Mouse (Mus musculus) MEL (cell line): ENCODE data around the gene Tex19.2. TPM values are rescaled to one million over a fixed set of nuclear protein-coding genes. Genes with fewer than 3 reads are reported as not detected.

Experiments
- DNase-seq: peaks from one replicate; pipeline ENCODE4 v3.0.0; 2011; ENCODE audit warnings: low read depth, low spot score
- H3K27ac ChIP-seq: 2 replicates; pipeline ENCODE4 v1.5.1; 2012; ENCODE audit warnings: low read depth, mild to moderate bottlenecking, control low read depth, low read length, moderate library complexity; ENCODE audit not compliant: control insufficient read depth
- H3K27me3 ChIP-seq, 2 experiments: fragments of 150-350 bp in 1 of 2; sonication (generic) in 1 of 2; 2 replicates each; pipeline ENCODE4 v1.6.1; 2012; ENCODE audit warnings: low read length in 2 of 2, mild to moderate bottlenecking in 2 of 2, improper control_type of control experiment in 1 of 2, moderate library complexity in 1 of 2; ENCODE audit not compliant: insufficient read depth in 2 of 2, control insufficient read depth in 1 of 2
- H3K36me3 ChIP-seq, 2 experiments: 2 replicates each; pipeline ENCODE4 v1.6.1; 2012 to 2014; ENCODE audit warnings: low read length in 2 of 2, improper control_type of control experiment in 1 of 2, inconsistent platforms in 1 of 2, mild to moderate bottlenecking in 1 of 2; ENCODE audit not compliant: insufficient read depth in 2 of 2, control insufficient read depth in 1 of 2
- H3K4me1 ChIP-seq, 2 experiments: fragments of 150-350 bp in 1 of 2; sonication (generic) in 1 of 2; 2 replicates each; pipeline ENCODE4 v1.6.1; 2012; ENCODE audit warnings: low read length in 2 of 2, improper control_type of control experiment in 1 of 2, mild to moderate bottlenecking in 1 of 2; ENCODE audit not compliant: insufficient read depth in 2 of 2, control insufficient read depth in 1 of 2
- H3K4me3 ChIP-seq, 2 experiments: fragments of 150-350 bp in 1 of 2; sonication (generic) in 1 of 2; 2 replicates each; pipeline ENCODE4 v1.5.1; 2012; ENCODE audit warnings: low read depth in 2 of 2, low read length in 2 of 2, mild to moderate bottlenecking in 2 of 2, moderate library complexity in 2 of 2, control low read depth in 1 of 2, improper control_type of control experiment in 1 of 2; ENCODE audit not compliant: control insufficient read depth in 1 of 2, insufficient read depth in 1 of 2
- H3K79me2 ChIP-seq: 2 replicates; pipeline ENCODE4 v1.6.1; 2012; ENCODE audit warnings: mild to moderate bottlenecking, low read length, moderate library complexity; ENCODE audit not compliant: control insufficient read depth, poor library complexity, insufficient read depth
- H3K9ac ChIP-seq: 2 replicates; pipeline ENCODE4 v1.6.1; 2012; ENCODE audit warnings: low read depth, mild to moderate bottlenecking, control low read depth, low read length, moderate library complexity; ENCODE audit not compliant: control insufficient read depth, poor library complexity, severe bottlenecking
- H3K9me3 ChIP-seq: fragments of 150-350 bp; sonication (generic); replicated peaks from 2 replicates; pipeline ENCODE4 v1.6.1; 2012; ENCODE audit warnings: mild to moderate bottlenecking, low read length, improper control_type of control experiment, moderate library complexity; ENCODE audit not compliant: insufficient read depth
- BHLHE40 ChIP-seq: IDR thresholded peaks from 2 replicates; pipeline ENCODE4 v1.6.1; 2012; ENCODE audit warnings: low read depth, mild to moderate bottlenecking, inconsistent platforms, low read length, improper control_type of control experiment, borderline replicate concordance
- CTCF ChIP-seq, 3 experiments: IDR thresholded peaks in 2 of 3; conservative IDR thresholded peaks in 1 of 3; 2 replicates each; pipeline ENCODE4 v1.5.1; 2011 to 2012; ENCODE audit warnings: low read length in 3 of 3, low read depth in 2 of 3, mild to moderate bottlenecking in 2 of 3, improper control_type of control experiment in 1 of 3, inconsistent platforms in 1 of 3, mixed read lengths in 1 of 3, moderate library complexity in 1 of 3; ENCODE audit not compliant: control insufficient read depth in 1 of 3, insufficient read depth in 1 of 3, poor library complexity in 1 of 3, severe bottlenecking in 1 of 3
- E2F4 ChIP-seq: IDR thresholded peaks from 2 replicates; pipeline ENCODE4 v1.6.1; 2011; ENCODE audit warnings: low read depth, low read length, improper control_type of control experiment, borderline replicate concordance
- ELF1 ChIP-seq: IDR thresholded peaks from 2 replicates; pipeline ENCODE4 v1.6.1; 2014; ENCODE audit warnings: low read depth, mild to moderate bottlenecking, inconsistent platforms, low read length, improper control_type of control experiment, moderate library complexity
- GABPA ChIP-seq: IDR thresholded peaks from 2 replicates; pipeline ENCODE4 v1.6.1; 2012; ENCODE audit warnings: low read depth, mild to moderate bottlenecking, inconsistent platforms, low read length, improper control_type of control experiment, moderate library complexity
- GATA1 ChIP-seq: IDR thresholded peaks from 2 replicates; pipeline ENCODE4 v1.6.1; 2011; ENCODE audit warnings: low read depth, low read length, improper control_type of control experiment
- KAT2A ChIP-seq: conservative IDR thresholded peaks from 2 replicates; pipeline ENCODE4 v1.6.1; 2012; ENCODE audit warnings: low read depth, low read length, improper control_type of control experiment, inconsistent platforms
- MAFK ChIP-seq: IDR thresholded peaks from 2 replicates; pipeline ENCODE4 v1.6.1; 2011; ENCODE audit warnings: low read depth, mild to moderate bottlenecking, low read length, improper control_type of control experiment, borderline replicate concordance
- MAX ChIP-seq: IDR thresholded peaks from 2 replicates; pipeline ENCODE4 v1.6.1; 2011; ENCODE audit warnings: low read length, improper control_type of control experiment
- MEF2A ChIP-seq: IDR thresholded peaks from 2 replicates; pipeline ENCODE4 v1.6.1; 2014; ENCODE audit warnings: low read depth, mild to moderate bottlenecking, inconsistent platforms, low read length, improper control_type of control experiment; ENCODE audit not compliant: poor library complexity, insufficient replicate concordance, severe bottlenecking; ENCODE audit errors: extremely low read depth
- MXI1 ChIP-seq: IDR thresholded peaks from 2 replicates; pipeline ENCODE4 v1.6.1; 2011; ENCODE audit warnings: mild to moderate bottlenecking, low read depth, low read length, improper control_type of control experiment
- MYB ChIP-seq: IDR thresholded peaks from 2 replicates; pipeline ENCODE4 v1.6.1; 2011; ENCODE audit warnings: mild to moderate bottlenecking, low read depth, low read length, improper control_type of control experiment
- MYC ChIP-seq: IDR thresholded peaks from 2 replicates; pipeline ENCODE4 v1.6.1; 2011; ENCODE audit warnings: low read depth, mild to moderate bottlenecking, low read length, improper control_type of control experiment, moderate library complexity
- NELFE ChIP-seq: IDR thresholded peaks from 2 replicates; pipeline ENCODE4 v1.6.1; 2011; ENCODE audit warnings: low read depth, low read length, improper control_type of control experiment
- NRF1 ChIP-seq: IDR thresholded peaks from 2 replicates; pipeline ENCODE4 v1.6.1; 2014; ENCODE audit warnings: low read depth, mild to moderate bottlenecking, inconsistent platforms, low read length, improper control_type of control experiment, moderate library complexity; ENCODE audit not compliant: poor library complexity, insufficient read depth, severe bottlenecking
- POLR2A ChIP-seq, 2 experiments: IDR thresholded peaks; 2 replicates each; pipeline ENCODE4 v1.6.1; 2011 to 2012; ENCODE audit warnings: low read length in 2 of 2, mild to moderate bottlenecking in 2 of 2, control low read depth in 1 of 2, improper control_type of control experiment in 1 of 2, low read depth in 1 of 2, moderate library complexity in 1 of 2; ENCODE audit not compliant: control insufficient read depth in 1 of 2, insufficient read depth in 1 of 2, poor library complexity in 1 of 2
- POLR2AphosphoS2 ChIP-seq: IDR thresholded peaks from 2 replicates; pipeline ENCODE4 v1.6.1; 2011; ENCODE audit warnings: low read length, improper control_type of control experiment
- POLR2AphosphoS5 ChIP-seq: IDR thresholded peaks from 2 replicates; pipeline ENCODE4 v1.6.1; 2012; ENCODE audit warnings: low read depth, borderline replicate concordance, mild to moderate bottlenecking, inconsistent platforms, low read length, moderate library complexity, mixed read lengths
- RCOR1 ChIP-seq: IDR thresholded peaks from 2 replicates; pipeline ENCODE4 v1.6.1; 2012; ENCODE audit warnings: low read depth, mild to moderate bottlenecking, inconsistent platforms, low read length, improper control_type of control experiment
- SIN3A ChIP-seq: IDR thresholded peaks from 2 replicates; pipeline ENCODE4 v1.6.1; 2012; ENCODE audit warnings: low read length, improper control_type of control experiment, inconsistent platforms
- SMC3 ChIP-seq: IDR thresholded peaks from 2 replicates; pipeline ENCODE4 v1.6.1; 2011; ENCODE audit warnings: low read depth, low read length, improper control_type of control experiment
- TAL1 ChIP-seq: IDR thresholded peaks from 2 replicates; pipeline ENCODE4 v1.6.1; 2012; ENCODE audit warnings: mild to moderate bottlenecking, inconsistent platforms, low read length, moderate library complexity, mixed read lengths
- TBP ChIP-seq: IDR thresholded peaks from 2 replicates; pipeline ENCODE4 v1.8.0; 2011; ENCODE audit warnings: low read depth, low read length, improper control_type of control experiment
- UBTF ChIP-seq: IDR thresholded peaks from 2 replicates; pipeline ENCODE4 v1.6.1; 2012; ENCODE audit warnings: low read depth, mild to moderate bottlenecking, inconsistent platforms, low read length, improper control_type of control experiment, moderate library complexity, borderline replicate concordance; ENCODE audit not compliant: insufficient read depth
- ZMIZ1 ChIP-seq: IDR thresholded peaks from 2 replicates; pipeline ENCODE4 v1.6.1; 2012; ENCODE audit warnings: low read depth, mild to moderate bottlenecking, inconsistent platforms, low read length, improper control_type of control experiment, moderate library complexity
- ZNF384 ChIP-seq: IDR thresholded peaks from 2 replicates; pipeline ENCODE4 v1.6.1; 2012; ENCODE audit warnings: low read depth, mild to moderate bottlenecking, inconsistent platforms, low read length, improper control_type of control experiment
- polyA plus RNA-seq, 2 experiments: library from polyadenylated mRNA; stranded (reverse) in 1 of 2; unstranded in 1 of 2; fragments of >175 nt in 1 of 2; fragments of >200 nt in 1 of 2; gene quantifications; 2 replicates each; pipeline versions ENCODE4 v1.2.1 to v1.2.4; 2012; ENCODE audit warnings: low replicate concordance in 2 of 2, low read depth in 1 of 2; ENCODE audit not compliant: insufficient read length in 2 of 2, insufficient read depth in 1 of 2, missing spikeins in 1 of 2
- total RNA-seq: library from RNA; depleted of rRNA; stranded (reverse); fragments of 300-350 nt; gene quantifications from 2 replicates; pipeline ENCODE4 v1.2.3, GENCODE M21; 2012

Tex19.2 gene
- total and polyA plus RNA-seq, 3 experiments, result 34.5 to 45.7 TPM; not detected in 1

- no peak for TF ChIP-seq NELFE
- no peak for TF ChIP-seq ELF1
- TF ChIP-seq E2F4, result no peak
Observed at GRCm38 (mm10) chr11:121125522-121126172, 7.2 kb upstream of the Tex19.2 start (continued).

DNA sequence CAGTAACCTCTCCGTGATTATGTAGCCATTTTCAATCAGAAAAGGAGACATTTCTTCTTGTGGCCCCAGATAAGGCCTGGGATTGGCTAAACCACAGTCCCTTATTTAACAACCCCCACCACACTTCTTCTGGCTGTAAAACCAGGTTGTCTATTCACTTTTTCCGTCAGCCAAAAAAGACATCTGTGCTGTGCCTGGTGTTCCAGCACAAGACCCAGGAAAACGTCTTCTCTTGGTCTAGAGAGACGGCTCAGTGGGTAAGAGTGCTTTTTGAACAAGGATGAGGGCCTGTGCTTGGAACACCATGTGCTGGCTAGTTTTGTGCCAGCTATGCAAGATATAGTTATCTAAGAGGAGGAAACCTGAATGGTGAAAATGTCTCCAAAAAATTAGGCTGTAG lies 5.0 kb upstream of the Tex19.2 start:
- no peak overlapping the region for H3K9ac ChIP-seq
- H3K9me3 ChIP-seq, result no peaks in the 10 kb centered on the region
- H3K27me3 ChIP-seq, result no peaks in the 10 kb centered on the region
- no peaks in the 10 kb centered on the region for H3K79me2 ChIP-seq
- no peak overlapping the region for H3K4me3 ChIP-seq
- H3K36me3 ChIP-seq, result peaks cover 0 to 33% of the 10 kb centered on the region in 2 experiments; a peak in 2 of 4 replicates
- H3K4me1 ChIP-seq, result peaks cover 17 to 32% of the 10 kb centered on the region in 2 experiments
- no peak overlapping the region for H3K27ac ChIP-seq
- no peak for TF ChIP-seq NRF1
- TF ChIP-seq UBTF, result no peak
- TF ChIP-seq SIN3A, result no peak
- 0 out of 2 replicates have a peak, but pooled peaks have one; percentile 31 for TF ChIP-seq RCOR1
- DNase-seq, result no peak

- Histone ChIP-seq H3K27me3 (no peaks in the 10 kb centered on the region), H3K9me3 (no peaks in the 10 kb centered on the region), H3K4me3 (0 out of 4 replicates have a peak overlapping the region, but pooled peaks of 1 of the 2 experiments have one; percentile 5), H3K4me1 (peaks cover 17 to 33% of the 10 kb centered on the region in 2 experiments), H3K9ac (no peak overlapping the region), H3K27ac (peak overlapping the region; percentile 55), H3K79me2 (peaks cover 8% of the 10 kb centered on the region), H3K36me3 (peaks cover 0 to 33% of the 10 kb centered on the region in 2 experiments; a peak in 2 of 4 replicates)
- DNase-seq, result peak; percentile 69
- TF ChIP-seq MYB (peak; percentile 46; the same call in 1 of the 2 replicates), MEF2A (peak; percentile 82; the same call in 1 of the 2 replicates), SMC3 (no peak), POLR2AphosphoS2 (no peak), MXI1 (peak; percentile 63; the same call in 1 of the 2 replicates), GATA1 (peak; percentile 98), NRF1 (no peak), GABPA (peak; percentile 39; the same call in 1 of the 2 replicates), KAT2A (no peak; the same call in 1 of the 2 replicates), TBP (no peak), MAFK (peak; percentile 76), POLR2A (IDR thresholded peaks at IDR 0.05; ENCODE audit: control insufficient read depth in 1 of 2, insufficient read depth in 1 of 2, low read depth in 1 of 2, low read length in 2 of 2, poor library complexity in 1 of 2) (no peak), MYC (peak; percentile 70; the same call in 1 of the 2 replicates), BHLHE40 (no peak), CTCF (IDR thresholded peaks at IDR 0.05 in 2 of 3, conservative IDR thresholded peaks at IDR 0.05 in 1 of 3; ENCODE audit: control insufficient read depth in 1 of 3, insufficient read depth in 1 of 3, low read depth in 2 of 3, low read length in 3 of 3, poor library complexity in 1 of 3, severe bottlenecking in 1 of 3) (no peak), MAX (peak; percentile 4; the same call in 1 of the 2 replicates), TAL1 (no peak), SIN3A (peak; percentile 83), ZNF384 (no peak), ELF1 (no peak), UBTF (no peak), ZMIZ1 (no peak), POLR2AphosphoS5 (no peak), RCOR1 (peak; percentile 96)
Observed at GRCm38 (mm10) chr11:121122024-121122670, 3.7 kb upstream of the Tex19.2 start.
